In the genomic region with DNA sequence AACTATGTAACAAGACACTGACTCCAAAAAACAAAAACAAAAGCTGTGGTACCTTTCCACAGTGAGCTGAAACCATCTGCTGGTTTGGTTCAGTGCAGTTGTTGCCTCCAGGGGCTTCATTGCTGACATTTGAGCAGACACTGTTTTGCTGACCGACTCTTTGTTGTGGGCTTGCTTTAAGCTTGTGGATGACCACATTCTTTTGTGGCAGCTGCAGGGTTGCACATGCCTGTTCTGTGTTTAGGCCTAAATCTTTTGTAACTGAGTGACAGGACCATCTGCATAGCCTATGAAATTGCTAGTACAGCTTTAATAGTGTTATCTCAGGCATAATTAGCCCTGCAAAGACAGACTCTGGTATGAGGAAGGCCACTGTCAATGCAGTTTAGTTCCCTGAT, we compare ENCODE assay signal across 9 mouse cellular contexts. TPM values are rescaled to one million over a fixed set of nuclear protein-coding genes. Genes with fewer than 3 reads are reported as not detected.
DNase-seq lines count a peak whose midpoint lies in the region; ATAC-seq lines count a peak whose summit lies in the region.
"Had no signal": no experiment of that assay in that cellular context is flagged by ENCODE, and none has a peak within 500 bp of the region (broad histone marks: within the 10 kb centered on the region; RNA-seq: fewer than 3 reads in every experiment).

No protein-coding gene starts in this region.

- DNase-seq in kidney, adult 18-20 months, result no peak
- peak; percentile 24 for DNase-seq in MN1 (ENCODE audit: low spot score)
- DNase-seq in embryonic facial prominence, embryonic 10.5 days (ENCODE audit: low spot score), result peak; percentile 56
- no peak for DNase-seq in cerebellum, postnatal 10 days
- no peak for DNase-seq in spleen, postnatal 4 days (ENCODE audit: low spot score in 2 of 2)
- DNase-seq: heart, adult 18-20 months had no signal

- H3K27me3 ChIP-seq in kidney, embryonic 16.5 days (ENCODE audit: insufficient read depth, low read length), result no peaks in the 10 kb centered on the region
- H3K27me3 ChIP-seq in embryonic facial prominence, embryonic 10.5 days (replicated peaks; ENCODE audit: low read depth, poor library complexity, severe bottlenecking), result no peaks in the 10 kb centered on the region
- no peaks in the 10 kb centered on the region for H3K27me3 ChIP-seq in intestine, embryonic 16.5 days (replicated peaks; ENCODE audit: control insufficient read depth, insufficient read depth, low read length)

- H3K4me3 ChIP-seq in kidney, embryonic 16.5 days (ENCODE audit: low read length), result no peak overlapping the region
- no peak overlapping the region for H3K4me3 ChIP-seq in embryonic facial prominence, embryonic 10.5 days
- no peak overlapping the region for H3K4me3 ChIP-seq in intestine, embryonic 16.5 days (ENCODE audit: low read length)

- H3K27ac ChIP-seq in kidney, embryonic 16.5 days (ENCODE audit: low read length), result peak overlapping the region; percentile 35; the same call in 1 of the 2 replicates
- peak overlapping the region; percentile 40; the same call in 1 of the 2 replicates for H3K27ac ChIP-seq in embryonic facial prominence, embryonic 10.5 days (replicated peaks)
- H3K27ac ChIP-seq in intestine, embryonic 16.5 days (ENCODE audit: low read length), result peak overlapping the region; percentile 7; the same call in 1 of the 2 replicates

- ATAC-seq in kidney, embryonic 16.5 days (ENCODE audit: low FRiP score, low TSS enrichment), result peak; percentile 52; the same call in 1 of the 2 replicates
- ATAC-seq in intestine, embryonic 16.5 days, result peak; percentile 49; the same call in 1 of the 2 replicates
- ATAC-seq in inflammation-experienced regulatory T-cells, adult 6 months, result no peak

- no peaks in the 10 kb centered on the region for H3K9me3 ChIP-seq in kidney, embryonic 16.5 days (ENCODE audit: low read length)
- H3K9me3 ChIP-seq in embryonic facial prominence, embryonic 10.5 days, result no peaks in the 10 kb centered on the region
- H3K9me3 ChIP-seq in intestine, embryonic 16.5 days (ENCODE audit: control insufficient read depth, low read length), result no peaks in the 10 kb centered on the region

- 17% methylated on average over 1 of the region's 1 CpGs for WGBS in kidney, embryonic 16.5 days
- WGBS in embryonic facial prominence, embryonic 10.5 days, result 20% methylated on average over 1 of the region's 1 CpGs
- WGBS in intestine, embryonic 16.5 days, result 45% methylated on average over 1 of the region's 1 CpGs

- no peaks in the 10 kb centered on the region for H3K4me1 ChIP-seq in kidney, embryonic 16.5 days (ENCODE audit: insufficient read depth, low read length)
- peaks cover 35% of the 10 kb centered on the region for H3K4me1 ChIP-seq in embryonic facial prominence, embryonic 10.5 days
- H3K4me1 ChIP-seq in intestine, embryonic 16.5 days (ENCODE audit: control insufficient read depth, insufficient read depth, low read length), result no peaks in the 10 kb centered on the region

- no peak overlapping the region for H3K9ac ChIP-seq in kidney, embryonic 16.5 days (replicated peaks; ENCODE audit: low read length)
- H3K9ac ChIP-seq in intestine, embryonic 16.5 days (ENCODE audit: low read depth, low read length), result no peak overlapping the region

- H3K36me3 ChIP-seq in kidney, embryonic 16.5 days (ENCODE audit: insufficient read depth, low read length), result peaks cover 13% of the 10 kb centered on the region
- peaks cover 60% of the 10 kb centered on the region for H3K36me3 ChIP-seq in embryonic facial prominence, embryonic 10.5 days (replicated peaks)
- peaks cover 3% of the 10 kb centered on the region; the same call in 1 of the 2 replicates for H3K36me3 ChIP-seq in intestine, embryonic 16.5 days (ENCODE audit: control insufficient read depth, insufficient read depth, low read length)

- H3K4me2 ChIP-seq in kidney, embryonic 16.5 days (replicated peaks; ENCODE audit: low read depth, low read length), result no peak overlapping the region
- no peak overlapping the region for H3K4me2 ChIP-seq in intestine, embryonic 16.5 days (ENCODE audit: low read depth, low read length)

RNA-seq across cellular contexts. Expression of a gene that starts 20.8 kb away (rescaled TPM):
- 95.3 and 101 TPM in 2 replicates for polyA plus RNA-seq in kidney, embryonic 16.5 days (2015; fragmentation: Nextera tagmentation; extraction: Ambion mirVana)
- polyA plus RNA-seq in embryonic facial prominence, embryonic 10.5 days (2016; fragmentation: Nextera tagmentation; extraction: Ambion mirVana), result 100 and 110 TPM in 2 replicates
- polyA plus RNA-seq in intestine, embryonic 16.5 days (2015; fragmentation: Nextera tagmentation; extraction: Ambion mirVana), result 61.6 and 62.1 TPM in 2 replicates
- polyA plus RNA-seq in inflammation-experienced regulatory T-cells, adult 6 months (2017; shearing (Covaris generic)), result 100 to 1,000 TPM in 1 of 3 experiments, 10 to 100 TPM in 2; 64.0 to 129 (median 94.3) TPM

RNA-seq across cellular contexts. Expression of a gene that starts 52.2 kb away (rescaled TPM):
- polyA plus RNA-seq in kidney, embryonic 16.5 days (2015; fragmentation: Nextera tagmentation; extraction: Ambion mirVana), result 39.8 and 45.8 TPM in 2 replicates
- polyA plus RNA-seq in embryonic facial prominence, embryonic 10.5 days (2016; fragmentation: Nextera tagmentation; extraction: Ambion mirVana), result 30.3 and 35.9 TPM in 2 replicates
- polyA plus RNA-seq in intestine, embryonic 16.5 days (2015; fragmentation: Nextera tagmentation; extraction: Ambion mirVana), result 26.9 and 27.6 TPM in 2 replicates
- polyA plus RNA-seq in inflammation-experienced regulatory T-cells, adult 6 months (2017; shearing (Covaris generic)), result 100 to 1,000 TPM; 110 to 127 (median 119) TPM

Comparison
In these comparisons a context has a peak if more than half of its experiments do, and no peak if none do; other contexts are left out.
1. DNase-seq: peak in MN1 (single experiment) and embryonic facial prominence, embryonic 10.5 days (single experiment); none in kidney, adult 18-20 months (single experiment), cerebellum, postnatal 10 days (0 of 2) and spleen, postnatal 4 days (0 of 2).
2. Peak in every context shown above with its lines, with median percentiles within 50 percentile points of each other: H3K27ac ChIP-seq.